Mouse (Mus musculus) brain, embryonic 14.5 days (tissue): Measurements from ENCODE around the gene Antxr1.

Source experiments
- CTCF ChIP-seq: fragments of 200-500 bp; IDR thresholded peaks from 2 replicates; pipeline ENCODE4 v1.5.1; 2012; ENCODE audit warnings: inconsistent platforms, mild to moderate bottlenecking, moderate library complexity, borderline replicate concordance; ENCODE audit not compliant: insufficient read depth, insufficient read length; ENCODE audit errors: extremely low read depth
- POLR2A ChIP-seq: fragments of 200-500 bp; IDR thresholded peaks from 2 replicates; pipeline ENCODE4 v1.6.1; 2012; ENCODE audit warnings: mild to moderate bottlenecking, inconsistent platforms, borderline replicate concordance; ENCODE audit not compliant: poor library complexity, insufficient read depth, insufficient read length, severe bottlenecking; ENCODE audit errors: extremely low read depth

DNA sequence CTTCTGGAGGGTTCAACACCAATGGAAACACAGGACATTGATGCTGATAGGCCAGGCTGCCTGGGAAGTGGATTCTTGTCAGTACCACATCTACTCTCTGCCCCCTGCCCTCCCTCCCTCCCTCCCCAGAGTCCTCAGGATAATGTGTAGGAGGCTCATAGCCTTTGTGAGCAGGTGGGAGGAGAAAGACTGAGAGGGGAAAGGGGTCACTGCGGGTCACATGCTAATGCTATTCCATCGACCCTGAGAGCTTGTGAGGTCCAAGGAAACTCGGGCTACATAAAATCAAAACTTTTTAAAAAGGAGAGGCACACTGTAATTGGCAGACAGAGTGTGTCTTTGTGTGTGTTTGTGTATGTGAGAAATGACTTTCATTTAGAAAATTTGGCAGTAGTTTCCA lies 236.4 kb downstream of the Antxr1 start:
- TF ChIP-seq POLR2A (no peak), CTCF (no peak)
